Mouse (Mus musculus) regulatory T cell (primary cell): ENCODE measurements around the gene Egfr.

Experiments
- in situ Hi-C: fragments of 300-600 bp; cut with MboI, MseI; formaldehyde crosslinking; loops from one replicate; pipeline ENCODE4 v1.15.1; 2025; ENCODE audit warnings: high pct_unique_total_duplicates

Egfr gene

DNA sequence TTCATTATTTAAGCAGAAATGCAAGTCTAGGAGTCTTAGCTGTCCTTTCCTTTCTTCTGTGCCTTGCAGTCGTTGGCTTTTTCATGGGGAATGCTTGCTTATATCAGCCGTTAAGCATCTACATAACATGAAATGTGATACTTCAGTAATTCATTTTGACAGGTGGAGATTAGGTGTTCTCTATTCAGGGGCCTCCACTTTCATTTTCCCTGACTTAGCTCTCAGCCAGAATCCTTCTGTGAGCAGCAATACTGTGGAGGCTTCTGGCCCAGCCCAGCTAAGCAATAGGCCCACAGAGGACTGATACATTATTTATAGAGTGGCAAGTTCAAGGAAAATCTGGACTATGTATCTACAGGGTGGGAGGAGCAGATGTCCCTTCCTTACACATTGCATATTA is 25.0 kb downstream of the Egfr start:
- in situ Hi-C loops, result no loop called here

DNA sequence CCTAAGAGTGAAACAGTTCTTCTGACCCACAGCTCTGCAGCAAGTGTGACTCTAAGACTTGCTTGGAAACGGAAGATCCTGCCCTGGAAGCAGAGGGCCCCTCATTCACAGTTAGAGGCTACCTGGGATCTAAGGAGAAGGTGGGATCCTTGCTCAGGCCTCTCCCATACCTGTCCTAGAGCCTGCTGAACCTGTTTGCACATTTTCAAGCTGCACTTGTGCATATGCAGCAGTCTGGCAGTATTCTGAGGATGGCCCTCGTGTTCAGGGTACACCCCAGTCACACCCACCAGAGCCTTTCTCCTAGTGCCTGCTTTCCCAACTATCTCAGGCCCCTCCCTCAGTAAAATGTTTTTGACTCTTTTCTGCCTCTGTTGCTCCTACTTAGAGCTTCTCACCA is 29.6 kb downstream of the Egfr start:
- in situ Hi-C loops, result no loop called here

DNA sequence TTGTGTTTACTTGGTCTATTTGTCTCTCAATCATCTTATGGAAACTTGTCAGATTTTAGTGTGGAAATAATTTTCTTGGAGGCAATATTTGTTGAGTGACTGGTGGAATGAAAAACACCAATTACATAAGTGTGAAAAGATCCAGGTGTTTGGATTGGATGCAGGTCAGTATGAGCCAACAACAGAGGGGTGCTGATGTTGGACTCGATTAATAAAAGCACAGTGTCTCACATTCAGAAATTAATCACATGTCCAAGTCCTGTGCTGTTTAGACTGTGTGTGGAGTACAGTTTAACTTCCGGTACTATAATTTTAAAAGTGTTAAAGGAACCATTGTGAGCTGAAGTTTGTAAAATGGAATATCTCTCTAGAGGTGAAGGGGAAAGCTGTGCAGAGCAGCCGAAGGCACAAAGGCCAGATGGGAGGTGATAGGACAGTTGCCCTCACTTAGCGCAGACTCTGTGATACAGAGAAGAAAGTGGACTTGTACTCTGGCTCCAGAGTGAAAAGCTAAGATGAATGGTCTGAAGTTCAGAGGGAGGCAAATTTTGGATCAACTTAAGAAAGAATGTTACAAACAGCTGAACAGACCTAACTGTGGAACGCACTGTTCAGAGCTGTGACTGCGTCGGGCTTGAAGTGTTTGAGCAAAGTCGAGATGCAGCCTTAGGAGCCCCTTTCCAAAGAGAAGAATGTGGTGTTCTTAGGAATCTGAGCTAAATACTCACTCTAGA is 32.1 kb downstream of the Egfr start:
- in situ Hi-C loops, result no loop called here

DNA sequence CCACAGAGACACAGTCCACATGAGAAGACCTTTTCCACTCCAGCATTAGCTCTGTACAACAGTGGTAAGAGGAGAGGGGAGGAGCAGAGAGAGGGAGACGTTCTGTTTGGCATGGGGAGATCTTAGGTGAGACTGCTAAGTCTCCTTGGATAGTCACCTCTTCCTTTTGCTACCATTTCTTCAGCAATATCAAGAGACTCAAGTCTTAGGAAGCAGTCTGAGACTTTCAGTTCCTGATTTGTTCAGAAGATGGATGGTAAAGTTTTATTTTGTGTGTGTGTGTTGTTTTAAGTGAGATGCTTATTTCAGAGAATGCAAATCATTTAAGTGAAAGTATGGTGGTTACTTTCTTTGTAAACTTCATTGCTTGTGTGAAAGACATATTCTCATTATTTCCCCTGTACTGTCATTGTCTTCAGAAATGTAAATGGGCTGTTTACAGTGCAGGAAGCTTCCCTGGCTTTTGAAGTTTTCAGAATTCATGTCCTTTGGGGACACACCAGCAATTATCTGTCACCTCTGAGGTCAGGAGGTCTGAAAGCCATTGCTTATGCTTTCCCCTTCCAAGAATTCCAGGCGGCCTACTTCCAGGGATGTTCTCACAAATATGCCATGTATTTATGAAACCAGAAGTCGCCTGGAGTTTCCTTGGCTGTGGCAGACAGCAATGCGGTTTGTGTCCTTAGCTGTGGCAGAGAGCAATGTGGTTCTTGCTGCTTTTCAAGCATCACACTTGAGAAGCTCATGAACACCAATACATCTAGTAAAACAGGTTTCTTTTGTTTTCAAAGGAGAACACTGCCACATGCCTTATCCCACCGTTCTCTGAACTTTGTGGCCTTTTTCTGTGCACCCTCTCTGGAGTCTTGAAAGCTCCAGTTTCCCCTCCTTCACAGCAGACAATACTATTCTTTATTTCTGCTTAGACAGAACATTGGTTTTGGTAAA is 40.9 kb downstream of the Egfr start:
- in situ Hi-C loops, result no loop called here

DNA sequence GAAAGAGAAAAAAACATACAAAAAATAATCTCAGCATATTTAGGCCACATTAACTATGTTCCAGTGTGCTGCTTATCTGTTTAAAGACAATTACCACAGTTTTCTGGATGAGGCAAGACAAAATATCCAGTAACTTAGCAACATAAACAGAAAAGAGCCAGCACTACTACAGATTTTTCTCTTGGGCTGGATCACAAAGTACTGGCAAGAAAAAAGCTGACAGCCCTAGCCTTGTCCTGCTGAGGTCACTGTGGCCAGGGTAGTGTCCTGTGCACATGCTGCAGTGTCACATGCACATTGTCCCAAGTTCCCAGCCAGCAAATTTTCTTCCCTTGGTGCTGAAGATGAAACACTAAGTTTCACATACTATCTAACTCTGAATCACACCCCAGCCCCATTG is 43.0 kb downstream of the Egfr start:
- in situ Hi-C loops, result no loop called here

DNA sequence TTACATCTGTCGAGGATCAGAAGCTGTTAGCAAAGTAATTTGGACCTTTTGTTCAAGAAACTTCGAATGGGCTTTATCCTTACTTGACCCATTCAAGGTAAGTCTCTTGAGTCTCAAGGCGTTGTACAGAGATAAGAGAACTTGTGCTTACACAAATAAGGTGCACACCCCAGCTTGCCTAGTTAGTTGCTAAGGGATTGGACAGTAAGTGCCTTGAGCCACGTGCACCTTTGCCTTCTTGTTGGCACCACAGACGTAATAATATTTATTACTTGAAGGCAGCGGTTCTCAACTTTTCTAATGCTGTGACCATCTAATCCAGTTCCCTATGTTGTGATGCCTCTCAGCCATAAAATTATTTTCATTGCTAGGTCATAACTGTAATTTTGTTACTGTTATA is 43.5 kb downstream of the Egfr start:
- in situ Hi-C loops, result no loop called here

DNA sequence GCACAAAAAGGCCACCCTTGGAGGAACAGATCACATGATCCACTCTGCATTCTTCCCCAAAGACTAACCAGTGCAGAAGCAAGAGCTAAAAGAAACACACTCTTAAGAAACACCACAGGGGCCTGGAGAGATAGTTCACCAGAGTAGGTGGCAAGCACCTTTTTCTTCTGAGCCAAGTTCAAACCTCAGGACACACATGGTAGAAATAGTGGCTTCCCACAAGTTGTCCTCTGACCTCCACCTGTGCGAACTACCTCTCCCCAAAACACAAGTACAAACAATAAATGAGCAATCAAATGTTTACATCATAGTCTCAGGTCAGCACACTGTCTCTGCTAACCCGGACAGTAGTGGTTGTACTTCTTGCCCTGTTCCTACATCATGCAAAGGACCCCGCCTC is 45.5 kb downstream of the Egfr start:
- in situ Hi-C loops, result no loop called here

DNA sequence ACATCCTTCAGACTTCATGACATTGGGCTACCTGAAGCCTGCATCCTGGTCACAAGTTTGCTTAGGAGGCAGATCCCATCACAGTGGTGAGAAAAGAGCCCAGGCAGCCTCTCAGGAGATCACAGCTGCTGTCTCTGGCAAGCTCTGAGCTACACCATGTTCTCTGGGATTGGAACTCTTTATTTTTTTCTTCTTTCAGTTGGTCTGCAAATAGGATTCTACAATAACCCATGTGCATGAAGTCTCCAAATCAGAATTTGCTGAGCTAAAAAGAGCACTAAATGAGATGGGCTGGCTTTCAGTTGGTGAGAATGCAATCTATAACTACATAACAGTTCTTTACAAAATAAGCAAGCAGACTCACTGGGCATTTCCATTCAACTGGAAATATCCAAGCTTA is 46.1 kb downstream of the Egfr start:
- in situ Hi-C loops, result no loop called here

DNA sequence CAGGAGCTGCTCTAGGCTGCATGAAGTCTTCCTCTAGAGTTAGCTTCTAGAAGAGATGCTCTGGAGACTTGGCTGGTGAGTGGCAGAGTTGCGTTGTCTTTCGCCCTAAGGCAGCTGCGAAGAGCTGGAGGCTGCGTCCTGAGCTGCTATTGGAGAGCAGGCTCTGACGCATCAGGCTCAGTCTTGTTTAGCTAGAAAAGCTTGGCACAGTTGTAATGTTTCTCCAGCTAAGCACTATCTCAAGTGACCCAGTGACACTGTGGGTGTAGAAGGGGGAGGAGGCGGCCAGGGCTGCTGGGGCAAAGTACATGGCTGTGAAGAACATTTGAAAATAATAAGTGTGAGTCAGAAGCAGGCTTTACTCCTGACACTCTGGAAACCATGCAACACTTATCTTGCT is 48.5 kb downstream of the Egfr start:
- in situ Hi-C loops, result no loop called here

DNA sequence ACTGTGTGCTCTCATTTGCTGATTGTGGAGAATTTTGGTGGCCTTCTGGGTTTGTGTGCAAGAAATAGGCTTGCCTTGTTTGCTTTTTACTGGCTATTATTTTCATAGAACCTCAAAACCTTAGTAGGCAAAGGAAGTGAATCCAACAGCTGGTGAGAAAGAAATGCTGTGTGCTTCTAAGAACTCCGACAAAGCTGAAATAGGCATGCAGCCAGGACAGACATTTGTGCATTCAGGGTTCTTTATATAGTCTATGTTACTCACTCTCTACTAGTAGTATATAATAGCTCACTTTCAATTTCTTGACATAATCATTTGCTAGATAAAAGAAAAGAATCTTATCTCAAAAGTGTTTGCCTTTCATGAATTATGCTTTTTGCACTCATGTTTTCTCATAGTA is 50.7 kb downstream of the Egfr start:
- in situ Hi-C loops, result no loop called here

DNA sequence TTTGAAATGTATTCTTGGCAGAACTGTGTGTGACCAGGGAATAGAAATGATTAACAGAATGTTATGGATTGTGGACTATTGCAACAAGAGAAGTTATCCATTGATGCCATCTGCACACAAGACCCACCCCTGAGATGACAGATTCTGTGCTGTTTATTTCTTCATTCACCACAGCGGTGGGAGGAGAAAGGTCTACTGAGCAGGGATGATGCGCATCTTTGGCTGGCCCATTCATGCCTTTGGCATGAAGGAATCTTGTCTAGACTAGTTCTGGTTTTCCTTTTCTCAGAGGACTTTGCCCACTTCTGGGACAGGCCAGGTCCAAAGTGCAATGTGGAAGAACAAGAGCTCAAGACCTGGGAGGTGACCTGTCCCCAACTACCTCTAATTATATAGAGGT is 52.0 kb downstream of the Egfr start:
- in situ Hi-C loops, result no loop called here

DNA sequence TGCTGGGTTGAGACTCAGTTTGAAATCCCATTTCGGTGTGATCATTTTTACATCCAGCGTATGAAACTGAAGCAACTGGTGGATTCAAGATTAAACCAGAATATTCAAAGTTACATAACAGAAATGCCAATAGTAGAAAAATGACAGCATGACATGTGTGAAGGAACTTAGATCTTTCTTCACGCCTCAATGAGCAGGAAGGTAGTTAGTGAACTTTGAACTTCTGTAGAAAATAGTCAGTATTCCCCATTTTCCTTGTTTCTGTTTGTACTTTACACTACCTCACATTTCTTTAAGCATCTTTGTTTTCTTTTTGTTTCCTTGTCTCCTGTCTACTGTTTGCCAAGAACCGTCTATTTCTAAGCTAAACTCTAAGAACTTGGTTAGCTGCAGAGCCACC is 53.9 kb downstream of the Egfr start:
- in situ Hi-C loops, result no loop called here

DNA sequence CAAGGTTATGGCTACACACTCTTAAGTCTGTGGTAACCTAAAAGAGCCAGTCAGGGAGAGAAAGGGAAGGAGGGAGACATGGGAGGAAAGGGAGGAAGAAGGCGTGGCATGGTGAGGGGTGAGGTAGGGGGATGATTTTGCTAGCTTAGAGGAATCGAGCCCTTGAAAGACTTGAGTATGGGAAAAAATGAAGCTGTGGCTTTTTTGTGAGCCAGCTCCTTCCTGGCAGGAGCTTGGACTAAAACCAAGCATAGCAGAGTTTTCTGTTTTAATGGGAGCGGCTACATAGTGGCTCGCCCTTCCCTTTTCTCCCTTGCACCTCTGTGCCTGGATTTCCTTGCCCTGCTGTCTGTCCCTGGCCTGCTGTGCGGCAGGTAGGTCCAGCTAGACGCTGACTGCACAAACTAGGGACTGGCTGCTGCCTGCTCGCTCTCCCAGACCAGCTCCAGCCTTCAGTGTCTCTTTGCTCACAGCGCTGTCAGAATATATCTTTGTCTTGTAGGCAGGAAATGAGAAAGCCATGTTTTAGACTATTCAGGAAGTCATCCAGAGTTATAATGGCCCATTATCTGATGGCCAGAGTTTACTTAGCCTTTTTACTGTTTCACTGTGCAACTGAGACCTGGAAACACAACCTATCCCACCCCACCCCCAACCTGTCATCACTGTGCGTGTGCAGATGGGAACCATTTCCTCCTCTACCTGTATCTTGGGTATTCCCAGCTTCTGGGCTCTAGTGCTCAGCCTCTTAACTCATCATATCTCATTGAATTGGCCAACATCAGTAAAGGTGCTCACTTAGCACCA is 57.4 kb downstream of the Egfr start:
- in situ Hi-C loops, result no loop called here

DNA sequence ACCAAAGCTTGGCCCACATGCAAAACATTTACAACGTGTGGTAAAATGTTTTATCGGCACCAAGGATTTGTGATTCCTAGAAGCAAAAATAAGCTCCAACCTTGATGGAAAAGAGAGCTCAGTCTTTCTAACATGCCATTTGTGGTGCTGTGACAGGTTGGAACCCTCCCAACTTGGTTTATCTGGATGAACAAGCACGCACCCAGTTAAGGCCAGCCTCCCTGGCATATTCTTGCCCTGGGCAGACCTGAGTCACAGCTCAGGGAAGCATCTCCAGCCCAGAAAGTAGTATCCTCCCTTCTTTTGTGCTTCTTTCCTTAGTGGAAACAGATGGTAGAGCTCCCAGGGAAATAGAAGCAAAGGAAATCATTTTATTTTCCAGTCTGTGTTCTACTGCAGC is 58.1 kb downstream of the Egfr start:
- in situ Hi-C loops, result no loop called here

DNA sequence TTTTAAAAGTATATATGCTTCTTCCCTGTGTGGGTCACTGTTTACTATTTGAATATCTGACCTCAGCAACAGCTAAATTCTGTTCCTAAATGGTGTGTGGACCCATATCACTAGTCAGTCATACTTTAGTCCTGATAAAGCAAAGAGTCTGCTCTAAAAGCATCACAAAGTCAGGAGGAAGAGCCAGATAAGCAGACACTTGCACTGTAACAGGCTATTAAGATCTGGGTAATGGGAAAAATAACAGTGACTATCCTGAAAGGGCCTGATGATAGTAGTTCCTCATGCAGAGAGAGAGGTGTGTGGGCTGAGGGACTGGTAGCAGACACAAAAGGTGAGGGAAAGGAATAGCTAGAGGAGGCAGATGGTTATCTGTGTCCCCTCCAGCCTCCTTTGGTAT is 61.3 kb downstream of the Egfr start:
- in situ Hi-C loops, result no loop called here

DNA sequence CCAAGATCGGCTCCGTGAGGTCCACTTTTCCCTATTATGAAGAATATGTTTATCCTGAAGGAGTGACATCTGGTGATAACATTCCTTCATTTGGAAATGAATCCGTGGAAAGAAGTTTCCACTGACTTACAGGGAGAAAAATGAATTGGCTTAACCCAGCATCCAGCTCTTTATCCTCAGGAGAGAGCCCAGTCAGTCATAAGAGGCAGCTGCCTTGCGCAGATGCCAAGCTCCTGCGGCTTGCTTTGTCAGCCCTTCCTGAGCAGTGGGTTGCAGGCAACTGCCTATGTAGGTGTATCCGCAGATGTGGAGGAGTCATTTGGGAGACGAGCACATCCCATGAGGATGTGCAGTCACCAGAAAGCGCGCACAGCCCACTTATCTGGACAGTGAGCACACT is 64.4 kb downstream of the Egfr start:
- in situ Hi-C loops, result no loop called here

DNA sequence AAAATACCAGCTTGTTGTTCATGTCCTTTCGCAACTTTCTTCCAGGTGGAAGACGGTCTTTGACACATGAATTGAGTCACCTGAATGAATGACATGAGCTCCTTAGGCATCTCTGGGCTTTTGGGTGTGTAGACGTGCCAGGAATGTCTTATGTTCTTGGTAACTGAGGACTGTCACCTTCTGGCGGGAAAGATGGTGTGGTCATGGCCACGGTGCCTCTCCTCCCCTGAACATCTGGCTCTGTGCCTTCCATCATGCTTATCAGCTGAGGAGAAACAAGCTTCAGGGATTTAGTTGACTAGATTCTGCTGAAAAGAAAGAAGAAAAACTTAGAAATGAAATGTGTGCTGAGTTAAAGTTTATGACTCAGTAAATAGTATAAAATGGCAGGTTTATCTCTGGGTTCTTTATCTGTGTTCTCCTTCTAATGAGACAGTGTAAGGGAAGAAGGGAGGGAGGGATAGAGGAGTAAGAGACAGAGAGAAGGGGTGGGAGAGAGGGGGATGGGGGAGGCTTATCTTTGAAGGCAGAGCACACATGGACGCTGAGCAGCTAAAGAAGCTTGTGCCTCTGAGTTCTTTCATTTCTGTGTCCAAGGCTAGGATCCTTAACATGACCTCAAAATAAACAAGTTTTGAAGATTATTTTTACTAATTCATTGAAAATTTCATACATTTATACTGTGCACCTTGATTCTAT is 65.5 kb downstream of the Egfr start:
- in situ Hi-C loops, result no loop called here

DNA sequence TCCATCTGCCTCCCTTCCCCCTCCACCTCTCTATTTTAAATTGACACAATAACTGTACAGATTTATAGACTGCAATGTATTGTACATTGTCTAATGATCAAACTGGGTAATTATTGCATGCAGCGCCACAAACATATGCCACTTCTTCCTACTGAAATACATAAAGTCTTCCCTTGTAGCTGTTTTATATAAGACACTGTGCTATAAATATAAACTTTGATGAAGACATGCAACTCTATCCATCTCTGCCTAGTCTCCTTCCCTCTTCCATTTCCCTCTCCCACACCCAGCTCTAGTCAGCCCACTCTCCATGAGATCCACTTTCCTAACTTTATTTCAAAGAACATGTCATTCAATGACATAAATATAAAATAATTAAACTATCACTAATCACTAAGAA is 67.4 kb downstream of the Egfr start:
- in situ Hi-C loops, result no loop called here

DNA sequence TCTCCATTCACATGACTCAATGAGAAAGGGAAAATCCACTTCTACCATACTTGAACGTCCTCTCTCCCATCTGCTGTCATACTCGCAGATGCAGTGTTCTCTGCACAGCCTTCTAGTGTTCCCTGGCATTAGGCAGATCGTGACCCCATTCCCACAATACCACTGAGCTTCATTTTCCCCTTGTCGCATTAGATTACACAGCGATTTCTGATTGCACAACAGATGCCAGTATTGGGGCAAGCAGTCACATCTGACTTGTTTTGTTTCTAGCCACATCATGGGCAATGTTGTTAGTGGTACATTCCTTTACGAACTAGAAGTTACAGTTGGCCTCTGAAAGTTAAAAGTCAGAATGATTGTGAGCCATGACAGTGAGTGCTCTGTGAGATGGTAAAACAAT is 68.1 kb downstream of the Egfr start:
- in situ Hi-C loops, result no loop called here

DNA sequence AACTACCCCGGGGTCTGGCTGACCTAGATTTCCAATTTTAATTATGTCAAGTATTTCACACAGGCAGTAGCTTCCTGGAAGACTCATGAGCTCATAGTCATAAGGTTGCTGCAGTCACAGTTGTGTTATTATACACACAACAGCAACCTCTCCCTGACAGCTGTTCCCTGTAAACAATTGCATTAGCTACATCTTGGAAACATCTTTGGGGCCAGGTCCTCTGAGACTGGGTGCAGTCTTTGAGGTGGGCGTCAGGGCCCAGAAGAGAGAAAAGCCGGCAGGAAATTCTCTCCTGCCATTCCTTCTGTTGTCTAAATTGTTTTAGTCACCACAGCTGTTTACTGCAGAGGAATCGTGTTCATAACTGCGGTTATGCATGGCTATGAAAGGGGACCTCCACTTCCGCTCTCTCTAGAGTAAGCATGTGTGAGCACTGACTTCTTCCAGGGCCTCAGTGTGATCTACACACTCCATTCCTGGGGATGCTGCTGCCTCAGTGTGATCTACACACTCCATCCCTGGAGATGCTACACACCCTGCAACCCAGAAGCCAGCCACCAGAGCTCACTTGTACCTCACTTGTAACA is 69.8 kb downstream of the Egfr start:
- in situ Hi-C loops, result no loop called here

DNA sequence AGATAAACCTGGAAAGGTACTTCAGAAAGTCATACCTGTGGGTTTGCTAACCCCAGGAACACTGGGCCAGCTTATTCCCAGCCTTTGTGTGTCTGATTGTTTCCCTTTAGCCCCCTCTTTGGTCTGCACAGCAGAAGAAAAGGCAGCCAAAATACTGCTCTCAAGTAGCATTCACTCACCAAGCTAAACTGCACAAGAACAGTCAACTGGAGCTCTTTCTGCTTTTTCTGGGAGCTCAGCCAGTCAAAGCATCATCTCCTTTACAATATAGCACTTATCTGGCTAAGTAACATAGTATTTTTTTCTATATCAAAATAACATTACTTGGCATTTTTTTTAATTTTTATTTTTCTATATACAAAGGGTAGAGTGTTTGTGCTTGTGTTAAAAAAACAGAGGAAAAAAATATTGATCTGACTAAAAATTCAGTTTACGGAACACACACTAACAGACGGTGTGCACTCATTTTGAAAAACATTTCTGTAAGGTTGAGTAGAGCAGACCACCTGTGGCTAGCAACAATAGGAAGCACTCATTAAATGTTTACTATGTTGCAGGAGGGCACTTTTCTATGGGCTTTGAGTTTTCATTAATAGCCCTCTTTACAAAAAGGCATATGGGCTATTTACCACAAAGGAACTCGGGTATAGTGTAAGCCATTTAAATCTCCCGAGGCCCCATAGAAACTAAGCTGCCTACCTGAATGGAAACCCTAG is 72.0 kb downstream of the Egfr start:
- in situ Hi-C loops, result no loop called here
